Mouse (Mus musculus): ENCODE results near the gene Scn7a.

Scn7a gene

DNA sequence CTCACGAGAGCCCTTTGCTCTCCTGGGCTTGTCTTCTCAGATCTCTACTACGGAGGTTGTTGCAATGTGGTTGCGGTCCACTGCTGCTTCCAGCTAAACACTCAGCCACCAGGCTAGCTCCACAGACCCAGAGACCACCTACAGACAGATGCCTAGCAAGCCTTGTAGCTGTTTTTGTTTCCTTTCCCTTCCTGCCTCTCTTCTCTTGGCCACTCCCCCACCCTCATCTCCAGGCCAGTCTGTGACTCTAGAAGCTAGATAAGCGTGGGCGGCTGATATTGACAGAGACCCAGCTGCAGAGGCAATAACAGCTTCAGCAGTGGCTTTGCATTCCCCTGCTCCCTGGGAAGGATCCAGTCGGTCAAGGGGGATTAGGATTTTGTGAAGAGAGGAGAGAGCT is at the start of gene Scn7a:
Gene Scn7a (minus strand): TSS at position 150 of the 400 bp plus-strand sequence.
- peak; percentile 57 for DNase-seq

DNA sequence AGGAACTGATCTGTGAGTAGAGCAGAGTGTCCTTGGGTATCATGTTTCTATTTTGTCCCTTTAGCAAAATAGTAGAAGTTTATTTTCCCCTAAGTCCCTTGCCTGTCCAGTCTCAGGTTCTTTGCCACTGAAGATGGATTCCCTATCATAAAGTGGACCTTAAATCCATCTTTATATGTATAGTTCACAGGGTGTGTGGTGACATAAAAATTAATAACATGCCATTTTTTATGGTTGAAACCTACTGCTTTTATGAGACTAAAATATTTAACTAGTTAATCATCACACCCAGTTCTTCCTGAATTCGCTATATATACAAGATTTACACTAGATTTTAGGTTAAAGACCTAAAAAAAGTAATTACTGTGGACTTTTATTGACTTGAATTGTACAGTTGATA is 43.0 kb upstream of the Scn7a start:
- DNase-seq, result no peak

DNA sequence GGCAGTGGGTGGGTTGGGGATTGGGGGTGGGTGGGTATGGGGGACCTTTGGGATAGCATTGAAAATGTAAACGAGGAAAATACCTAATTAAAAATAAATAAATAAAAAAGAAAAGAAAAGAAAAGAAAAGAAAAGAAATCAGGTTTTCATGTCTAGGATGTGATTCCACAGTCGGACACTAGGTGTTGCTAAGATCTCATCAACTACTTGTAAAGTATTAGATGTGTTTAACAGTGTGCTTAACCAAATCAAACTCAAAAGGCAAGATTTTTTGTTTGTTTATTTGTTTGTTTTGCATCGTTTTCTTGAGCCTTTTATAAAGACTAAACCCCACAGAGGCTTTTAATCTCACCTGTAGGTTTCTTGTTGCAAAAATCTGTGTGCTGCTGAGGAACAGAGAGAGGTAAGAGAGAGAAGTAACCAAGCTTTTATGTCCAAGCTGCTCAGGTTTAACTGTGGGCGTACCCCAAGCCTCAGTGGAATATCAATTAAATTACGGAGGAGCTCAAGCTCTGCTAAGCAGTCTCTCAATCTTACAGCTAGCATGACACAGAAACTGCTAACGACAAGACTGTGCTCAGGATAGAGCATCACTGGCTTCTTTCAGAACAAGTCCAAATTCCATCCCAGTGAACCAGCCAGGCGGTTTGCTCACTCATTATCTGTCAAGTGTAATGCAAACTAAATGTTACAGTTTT is 35.3 kb upstream of the Scn7a start:
- DNase-seq, result no peak

DNA sequence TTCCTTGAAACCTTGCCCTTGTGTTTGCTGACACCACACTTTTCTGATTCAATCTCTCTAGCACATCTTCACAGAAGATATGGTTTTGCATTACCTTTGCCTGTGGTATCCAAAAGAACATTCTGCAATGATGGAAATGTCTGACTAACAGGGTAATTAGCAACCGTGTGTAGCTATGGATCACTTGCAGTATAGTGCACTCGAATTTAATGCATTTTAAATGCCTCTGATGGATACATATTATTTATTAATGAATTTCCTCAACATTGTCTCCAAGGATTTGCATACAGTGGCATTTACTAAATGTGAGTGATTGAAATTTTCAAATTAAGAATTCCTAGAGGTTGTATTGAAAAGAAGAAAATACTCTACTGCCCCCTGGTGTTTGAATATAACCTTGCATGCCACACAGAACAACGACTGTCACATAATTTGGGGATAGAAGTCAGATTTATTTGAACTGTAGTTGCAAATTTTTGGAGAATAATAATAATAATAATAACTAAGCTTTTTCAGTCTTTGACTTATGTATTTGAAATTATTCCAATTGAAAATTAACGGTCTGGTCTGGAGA is 15.0 kb upstream of the Scn7a start:
- peak; percentile 41 for DNase-seq

DNA sequence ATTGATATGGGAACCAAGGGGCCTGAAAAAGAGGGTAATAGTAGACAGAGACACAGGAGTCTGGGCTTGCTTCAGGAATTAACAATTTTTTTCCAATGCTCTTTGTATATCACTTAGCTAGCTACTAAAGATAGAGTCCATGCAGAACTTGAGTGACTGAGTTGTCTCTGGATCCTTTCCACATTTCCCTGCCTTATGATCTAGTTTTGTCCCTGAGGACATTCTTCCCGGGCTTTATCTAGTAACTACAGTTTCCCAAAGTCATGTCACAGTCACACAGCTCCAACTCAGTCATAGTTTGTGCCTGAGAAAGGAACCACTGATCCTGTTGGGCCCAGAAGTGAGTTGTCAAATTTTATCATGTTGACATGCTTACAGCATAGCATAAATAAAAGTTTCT is 12.8 kb upstream of the Scn7a start:
- no peak for DNase-seq

DNA sequence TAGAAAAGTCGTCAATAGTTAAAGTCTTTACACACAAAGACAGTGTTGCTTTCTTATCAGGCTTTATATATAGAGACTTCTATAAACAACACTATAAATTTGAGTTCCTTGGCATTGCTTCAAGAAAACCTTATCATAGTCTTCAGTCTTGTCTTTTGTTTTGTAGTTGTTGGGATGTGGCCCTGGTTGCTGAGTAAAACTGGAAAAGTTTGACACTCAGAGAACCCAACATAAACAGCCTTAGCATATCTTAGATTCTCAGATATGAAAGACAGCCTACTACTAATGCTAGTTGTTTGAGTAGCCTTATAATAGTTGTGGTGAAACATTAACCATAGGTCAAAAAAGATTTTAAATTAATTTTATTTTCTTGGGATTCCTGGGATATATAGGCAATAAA is 6.9 kb upstream of the Scn7a start:
- DNase-seq, result no peak

DNA sequence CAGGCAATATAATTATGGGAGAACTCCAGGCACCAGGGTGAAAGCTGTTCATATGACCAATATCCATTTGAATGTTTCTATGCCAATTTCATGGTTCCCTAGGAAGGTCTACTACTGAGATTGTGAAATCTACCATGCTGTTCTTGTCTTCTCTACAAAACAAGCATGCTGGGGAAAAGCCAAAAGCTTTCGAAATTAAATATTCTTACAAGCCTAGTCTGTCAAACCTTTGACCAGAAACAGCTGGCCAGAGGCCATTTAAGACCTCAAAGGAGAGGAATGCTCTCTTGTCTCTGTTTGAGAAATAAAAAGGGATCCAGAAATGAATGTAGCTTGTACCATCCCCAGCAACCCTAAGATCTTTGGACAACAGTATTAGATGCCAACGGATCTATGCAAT is 3.8 kb downstream of the Scn7a start:
- peak; percentile 71 for DNase-seq

DNA sequence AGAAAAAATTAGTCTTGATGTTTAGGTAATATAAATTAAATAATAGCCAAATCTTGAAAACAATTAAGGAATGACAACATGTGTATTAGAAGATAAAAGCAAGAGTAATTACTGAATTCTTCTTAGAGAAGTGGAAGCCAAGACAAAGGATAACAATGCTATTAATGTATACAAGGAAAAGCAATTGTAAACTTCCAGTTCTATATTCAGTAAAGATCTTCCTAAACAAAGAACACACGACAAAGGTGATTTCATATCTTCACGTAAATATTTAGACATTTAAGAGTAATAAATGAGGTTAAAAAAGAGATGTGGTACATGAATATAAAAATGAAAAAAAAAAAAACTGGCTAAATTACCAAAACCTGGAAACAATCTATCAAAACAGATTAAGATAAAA is 16.7 kb downstream of the Scn7a start:
- no peak for DNase-seq

DNA sequence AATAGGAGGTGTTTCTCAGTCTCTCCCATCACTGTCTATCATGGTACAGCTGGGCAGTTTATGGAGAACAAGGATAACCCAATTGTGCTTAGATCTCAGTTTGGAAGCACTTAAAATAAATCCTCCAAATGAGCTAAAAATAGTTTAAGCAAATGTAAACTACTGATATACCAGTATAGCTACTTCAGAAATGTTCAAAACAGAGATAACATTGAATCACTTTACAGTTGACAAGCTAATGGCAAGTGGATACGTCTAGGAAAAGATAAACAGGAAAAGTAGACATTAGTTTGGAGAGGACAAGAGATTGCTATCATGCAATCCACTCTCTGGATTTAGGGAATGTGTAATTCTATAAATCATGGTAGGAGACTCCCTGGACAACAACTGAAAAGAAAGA is 19.5 kb downstream of the Scn7a start:
- no peak for DNase-seq

DNA sequence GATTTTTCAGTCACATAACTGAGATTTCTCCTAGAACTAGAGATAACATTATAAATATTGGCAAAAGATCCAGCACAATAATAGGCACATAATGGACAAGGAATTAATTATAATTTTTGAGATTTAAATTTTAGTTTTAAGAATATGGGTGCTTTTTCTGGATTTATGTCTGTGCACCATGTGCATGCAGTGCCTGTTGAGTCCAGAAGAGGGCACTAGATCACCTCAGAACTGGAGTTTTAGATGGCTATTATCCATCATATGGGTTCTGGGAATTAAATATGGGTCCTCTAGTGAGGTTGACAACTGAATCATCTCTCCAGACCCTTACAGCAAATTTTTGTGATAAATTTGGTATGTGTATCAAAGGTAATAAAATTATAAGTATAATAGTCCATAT is 21.8 kb downstream of the Scn7a start:
- peak; percentile 8 for DNase-seq

DNA sequence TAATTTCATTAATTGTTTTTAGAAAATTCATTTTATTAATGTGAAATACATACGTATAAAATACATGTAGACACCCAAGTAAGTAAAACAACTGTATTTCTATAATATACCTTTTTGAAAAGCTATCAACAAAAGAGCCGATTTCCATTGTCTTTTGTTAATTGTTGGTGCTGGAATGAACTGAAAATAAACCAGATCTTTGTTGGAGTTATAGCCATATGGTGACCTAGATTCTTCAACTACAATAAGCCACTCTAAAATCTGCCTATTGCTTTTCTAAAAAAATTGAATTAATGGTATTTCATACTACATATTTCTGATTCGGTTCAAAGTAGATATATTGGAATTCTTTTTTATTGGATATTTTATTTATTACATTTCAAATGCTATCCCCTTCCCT is 56.7 kb downstream of the Scn7a start:
- DNase-seq, result no peak

DNA sequence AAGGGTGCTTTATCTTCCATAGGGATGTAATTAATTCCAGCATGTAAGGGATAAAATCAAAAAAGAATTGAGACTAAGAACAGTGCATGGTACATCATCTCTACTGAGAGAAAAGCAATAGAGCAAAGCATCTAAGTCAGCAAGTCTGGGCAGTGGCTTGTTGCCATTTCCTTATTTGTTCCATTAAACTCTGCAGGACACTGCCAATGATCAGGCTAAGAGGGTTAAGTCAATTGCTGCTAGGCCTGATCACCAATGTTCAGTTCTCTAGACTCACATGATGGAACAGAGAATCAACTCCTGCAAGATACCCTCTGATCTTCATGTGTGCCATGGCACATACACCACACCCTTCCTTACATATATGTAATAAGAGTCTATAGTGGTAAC is 57.1 kb downstream of the Scn7a start:
- DNase-seq, result no peak

DNA sequence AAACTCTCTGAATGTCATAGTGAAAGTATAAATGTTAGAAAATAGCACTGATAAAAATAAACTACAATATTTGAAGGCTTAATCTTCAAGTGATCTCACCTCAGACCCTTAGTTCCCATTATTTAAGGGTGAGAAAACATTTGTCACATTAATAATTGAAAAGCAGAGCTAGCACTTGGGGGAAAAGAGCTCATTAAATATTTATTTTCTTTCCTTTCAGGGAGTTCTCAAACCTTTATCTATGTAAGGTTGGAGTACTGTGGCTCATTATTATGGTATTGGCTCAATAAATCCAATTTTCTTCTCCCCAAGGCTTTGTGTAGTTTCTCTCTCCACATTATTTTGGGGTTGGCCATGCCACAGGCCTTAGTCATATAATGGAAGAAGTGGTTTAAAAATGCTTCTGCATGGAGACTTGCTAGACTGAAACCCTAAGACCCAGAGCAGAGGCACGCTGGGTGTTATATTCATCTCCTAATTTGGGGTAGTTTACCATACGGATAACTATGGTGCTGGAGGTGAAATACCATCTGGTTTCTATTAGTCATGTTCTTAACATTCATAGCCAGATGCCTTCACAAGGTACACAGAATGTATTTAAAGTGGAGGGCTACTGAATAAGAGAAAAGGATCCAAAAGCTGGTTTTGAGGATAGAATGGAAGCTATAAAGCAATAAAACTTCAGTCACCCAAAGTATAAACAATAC is 57.7 kb downstream of the Scn7a start:
- DNase-seq, result no peak

DNA sequence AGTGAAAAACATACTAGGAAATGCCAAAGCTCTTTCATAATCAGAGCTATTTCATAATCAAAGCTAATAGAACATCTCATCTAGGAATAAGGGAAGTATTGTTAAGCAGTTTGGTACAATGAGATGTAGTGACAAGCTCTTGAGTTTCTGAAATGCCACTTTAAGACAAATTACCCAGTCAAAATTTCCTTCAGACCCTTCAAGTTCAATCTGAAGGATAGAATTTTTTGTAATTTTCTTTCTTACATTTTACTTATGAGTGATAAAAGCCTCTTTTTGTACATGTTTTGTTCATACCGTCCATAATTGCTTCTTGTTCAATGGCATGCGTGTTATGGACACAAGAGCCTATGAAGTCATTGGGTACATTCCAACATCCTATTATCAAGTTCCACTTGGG is 72.6 kb downstream of the Scn7a start:
- DNase-seq, result no peak

DNA sequence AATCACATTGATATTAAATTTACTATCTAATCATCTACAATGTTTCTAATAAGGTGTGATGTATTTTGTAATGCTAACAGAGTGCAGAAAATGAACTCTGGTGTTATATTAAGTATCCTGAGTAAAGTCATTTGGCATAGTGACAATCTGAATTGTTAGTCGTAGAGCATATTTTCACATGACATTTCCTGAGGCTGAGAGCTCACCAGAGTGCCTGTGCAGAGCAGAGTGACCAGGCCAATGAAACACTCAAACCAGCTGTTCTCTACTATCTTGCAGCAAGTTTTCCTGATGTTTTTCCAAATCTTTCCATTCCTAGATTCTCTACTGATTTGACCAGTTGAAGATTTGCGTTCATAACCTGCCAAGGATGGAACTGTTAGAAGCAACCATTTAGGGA is 92.4 kb downstream of the Scn7a start:
- no peak for DNase-seq

DNA sequence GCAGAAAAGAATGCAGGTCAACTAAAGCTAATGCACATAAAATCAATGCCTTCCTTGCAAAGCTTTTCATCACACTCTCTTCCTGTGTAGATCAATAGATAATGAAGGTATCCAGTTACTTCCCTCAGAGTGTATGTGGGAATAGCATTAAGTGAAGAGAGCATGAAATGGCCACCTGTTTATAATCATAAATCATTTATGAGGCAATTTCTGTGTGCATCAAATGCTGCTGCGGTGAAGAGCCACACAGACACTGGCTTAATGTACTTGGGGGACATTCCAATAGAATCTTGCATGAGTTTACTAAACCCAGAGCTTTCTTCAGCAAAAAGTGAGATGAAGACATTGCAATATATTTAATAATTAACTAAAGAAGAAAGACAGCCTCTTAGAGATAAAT is 122.7 kb downstream of the Scn7a start:
- no peak for DNase-seq

DNA sequence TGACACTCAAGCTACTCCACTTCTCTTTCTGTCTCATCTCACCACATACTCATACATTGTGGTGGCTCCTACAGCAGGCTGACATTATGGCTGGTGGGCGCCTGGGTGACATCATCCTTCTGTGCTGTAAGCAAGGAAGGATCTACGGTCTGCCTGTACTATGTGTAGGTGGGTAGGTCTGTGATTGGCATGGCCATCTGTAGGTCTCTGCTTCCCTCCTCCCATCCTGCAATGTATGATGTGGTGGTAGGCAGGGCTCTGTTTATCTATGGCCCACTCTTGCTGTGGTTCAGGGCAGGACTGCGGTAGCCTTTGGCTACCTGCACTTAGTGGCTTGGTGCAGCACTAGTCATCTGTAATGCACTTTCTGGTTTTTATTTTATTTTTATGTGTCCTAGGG is 128.3 kb downstream of the Scn7a start:
- no peak for DNase-seq

DNA sequence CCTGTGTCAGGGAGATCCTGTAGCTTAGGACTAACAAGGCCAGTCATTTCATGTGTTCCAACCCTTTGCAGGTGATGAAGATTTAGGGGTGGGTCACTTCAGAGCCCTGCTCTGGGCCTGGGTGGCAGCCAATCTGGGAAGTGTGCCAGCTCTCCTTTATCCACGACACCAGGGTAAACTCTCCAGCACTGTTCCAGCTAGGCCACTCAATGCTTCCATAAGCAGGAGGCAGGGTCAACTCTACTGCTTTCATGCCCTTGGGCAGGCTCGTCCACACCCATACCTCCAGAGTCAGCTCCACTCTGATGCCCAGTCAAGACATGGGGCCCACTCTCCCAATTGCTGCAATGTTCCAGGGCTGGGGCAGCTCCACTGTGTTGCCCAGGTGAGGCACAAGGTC is 129.3 kb downstream of the Scn7a start:
- DNase-seq, result no peak

DNA sequence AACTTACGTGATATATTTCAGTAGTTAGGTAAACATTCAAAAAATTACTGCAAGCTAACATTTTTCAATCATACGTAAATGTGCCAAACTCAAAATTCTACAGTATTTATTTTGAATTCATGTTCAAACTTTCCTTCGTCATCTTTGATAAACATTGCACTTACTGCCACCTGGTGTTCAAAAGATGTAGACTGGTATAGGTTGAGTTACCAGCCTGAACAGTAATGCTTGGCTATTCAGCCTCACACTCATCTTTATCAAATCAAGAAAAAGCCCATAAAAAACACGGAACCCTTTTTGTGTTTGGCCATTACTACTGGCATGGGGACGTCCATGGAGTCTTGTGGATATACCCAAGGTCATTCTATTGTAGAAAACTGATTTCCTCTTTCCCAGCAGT is 140.3 kb downstream of the Scn7a start:
- peak; percentile 9 for DNase-seq

DNA sequence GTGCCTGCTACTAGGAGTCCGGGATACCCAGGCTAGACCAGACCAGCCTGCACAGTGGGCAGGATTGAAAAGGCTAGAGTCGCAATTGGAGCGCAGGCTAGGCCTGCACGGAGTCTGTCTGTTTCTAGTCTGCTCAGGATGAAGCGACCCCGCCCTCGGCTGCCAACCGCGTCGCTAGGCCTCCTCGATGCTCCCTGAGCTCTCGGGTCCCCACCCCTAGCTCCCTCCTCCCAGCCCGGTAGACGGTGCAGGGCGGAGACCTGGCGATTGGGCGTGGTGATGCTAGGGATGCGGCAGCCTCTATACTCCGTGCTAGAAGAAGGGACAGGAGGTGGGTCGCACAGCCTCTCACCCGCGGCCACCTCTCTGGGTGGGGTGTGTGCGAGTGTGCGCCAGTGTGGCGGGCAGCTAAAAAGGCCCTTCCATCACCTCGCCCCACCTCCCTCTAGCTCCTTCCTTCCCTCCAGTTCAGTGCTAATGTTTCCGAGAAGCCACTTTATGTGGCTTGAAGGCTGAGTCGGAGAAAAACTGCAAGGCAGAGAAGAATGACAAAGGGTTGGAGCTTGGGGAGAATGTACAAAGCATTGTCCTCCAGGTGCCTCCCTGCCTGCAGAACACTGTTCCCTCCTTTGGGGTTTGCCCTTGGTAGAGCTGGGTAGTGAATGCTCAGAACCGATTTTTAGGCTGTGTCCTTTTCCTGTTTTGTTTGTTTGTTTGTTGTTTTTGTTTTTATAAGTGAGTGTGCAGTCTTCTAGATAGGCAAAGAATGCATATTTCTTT is 149.9 kb downstream of the Scn7a start, which contains the start of gene Scn9a:
Gene Scn9a (minus strand): TSS at position 383 of the 780 bp plus-strand sequence.
- DNase-seq, result no peak

DNA sequence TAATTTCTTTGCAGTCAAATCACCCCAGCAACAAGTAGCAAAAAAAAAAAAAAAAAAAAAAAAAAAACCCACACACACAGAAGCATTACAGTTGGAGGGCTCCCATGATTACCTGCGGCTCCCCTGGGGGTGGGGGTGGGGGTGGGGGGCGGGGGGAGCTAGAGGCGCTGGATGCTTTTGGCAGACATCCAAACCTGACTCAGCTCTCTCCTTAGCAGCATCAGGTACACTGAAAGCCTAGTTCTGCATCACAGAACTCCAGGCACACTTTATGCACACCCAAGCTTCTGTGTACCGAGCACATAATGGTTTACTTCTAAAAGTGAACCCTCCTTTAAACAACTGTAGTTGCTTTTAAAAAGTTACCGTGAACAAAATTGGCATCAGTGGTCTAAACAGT is 152.0 kb downstream of the Scn7a start:
- DNase-seq, result no peak
